Mouse (Mus musculus): ENCODE measurements around the gene Ogg1. TPM values are rescaled to one million over a fixed set of nuclear protein-coding genes. Genes with fewer than 3 reads are reported as not detected.

Gene Ogg1
- polyA plus RNA-seq, 1 experiment, result 16.4 TPM

GRCm38 (mm10) chr6:113384351-113384927, 57.7 kb downstream of the Ogg1 start:
- Histone ChIP-seq H3K36me3 (ENCODE audit: control insufficient read depth, insufficient read depth, low read length) (peaks cover 12% of the 10 kb centered on the region), H3K27me3 (replicated peaks; ENCODE audit: control insufficient read depth, insufficient read depth, low read length) (no peaks in the 10 kb centered on the region), H3K27ac (ENCODE audit: insufficient read depth, low read depth, low read length) (no peak overlapping the region), H3K4me1 (ENCODE audit: control insufficient read depth, insufficient read depth, low read length) (peaks cover 3% of the 10 kb centered on the region; the same call in 1 of the 2 replicates), H3K4me3 (ENCODE audit: insufficient read depth, low read depth, low read length) (no peak overlapping the region)
- TF ChIP-seq CTCF (conservative IDR thresholded peaks at IDR 0.05; ENCODE audit: insufficient read depth, insufficient read length, low read depth, low read length), result no peak
- no peak for TF ChIP-seq POLR2A (IDR thresholded peaks at IDR 0.05; ENCODE audit: low read depth, low read length)
- 94% methylated on average over 8 of the region's 8 CpGs for WGBS
- no peak for DNase-seq

Other genes starting within 250 kb of the Ogg1 start
- 16.8 and 17.9 TPM in 2 replicates for gene Setd5, start 249.6 kb upstream of the Ogg1 start, polyA plus RNA-seq (2012; rRNA removed)
- 0.09 and 0.12 TPM in 2 replicates for gene Lhfpl4, start 131.6 kb upstream of the Ogg1 start, polyA plus RNA-seq (2012; rRNA removed)
- gene Mtmr14, start 89.1 kb upstream of the Ogg1 start, polyA plus RNA-seq (2012; rRNA removed), result 43.6 and 56.9 TPM in 2 replicates
- gene Cpne9, start 44.7 kb upstream of the Ogg1 start, polyA plus RNA-seq (2012; rRNA removed), result 0.15 and 1.3 TPM in 2 replicates
- 13.2 and 13.5 TPM in 2 replicates for gene Brpf1, start 19.8 kb upstream of the Ogg1 start, polyA plus RNA-seq (2012; rRNA removed)
- gene Camk1, start 17.0 kb downstream of the Ogg1 start, polyA plus RNA-seq (2012; rRNA removed), result 57.8 and 63.2 TPM in 2 replicates
- gene Tada3, start 50.9 kb downstream of the Ogg1 start, polyA plus RNA-seq (2012; rRNA removed), result 23.5 and 24.3 TPM in 2 replicates
- gene Arpc4, start 51.1 kb downstream of the Ogg1 start, polyA plus RNA-seq (2012; rRNA removed), result 73.8 and 79.1 TPM in 2 replicates
- gene Ttll3, start 62.3 kb downstream of the Ogg1 start, polyA plus RNA-seq (2012; rRNA removed), result 5.9 and 6.4 TPM in 2 replicates
- gene Rpusd3, start 92.4 kb downstream of the Ogg1 start, polyA plus RNA-seq (2012; rRNA removed), result 159 and 197 TPM in 2 replicates
- 102 and 137 TPM in 2 replicates for gene Cidec, start 108.8 kb downstream of the Ogg1 start, polyA plus RNA-seq (2012; rRNA removed)
- 81.6 and 82.0 TPM in 2 replicates for gene Jagn1, start 115.6 kb downstream of the Ogg1 start, polyA plus RNA-seq (2012; rRNA removed)
- gene Il17re, start 131.5 kb downstream of the Ogg1 start, polyA plus RNA-seq (2012; rRNA removed), result 25.7 and 41.4 TPM in 2 replicates
- gene Il17rc, start 144.5 kb downstream of the Ogg1 start, polyA plus RNA-seq (2012; rRNA removed), result 37.6 and 41.8 TPM in 2 replicates
- 22.3 and 23.6 TPM in 2 replicates for gene Creld1, start 156.3 kb downstream of the Ogg1 start, polyA plus RNA-seq (2012; rRNA removed)
- 0.05 TPM in 1 of 2 replicates, not detected in the other for gene Prrt3, start 175.0 kb downstream of the Ogg1 start, polyA plus RNA-seq (2012; rRNA removed)
- gene Emc3, start 204.7 kb downstream of the Ogg1 start, polyA plus RNA-seq (2012; rRNA removed), result 60.1 and 64.5 TPM in 2 replicates
- gene Fancd2, start 204.7 kb downstream of the Ogg1 start, polyA plus RNA-seq (2012; rRNA removed), result 0.31 and 0.44 TPM in 2 replicates